Mouse (Mus musculus) pancreas, adult 10 weeks (tissue): ENCODE measurements around the gene Zfp143. TPM values are rescaled to one million over a fixed set of nuclear protein-coding genes. Genes with fewer than 3 reads are reported as not detected.

ENCODE experiments used
- polyA plus RNA-seq: library from polyadenylated mRNA; stranded (reverse); fragments of 350-450 nt; fragmentation: Illumina TruSeq; extraction: RNeasy Lipid Tissue Mini Kit (QIAGEN cat#74804); gene quantifications from one replicate; pipeline ENCODE4 v1.2.3, GENCODE M21; 2015; ENCODE audit warnings: low read depth, low replicate concordance; ENCODE audit not compliant: insufficient read depth

Zfp143 gene
- polyA plus RNA-seq = 3.4 TPM

GRCm38 (mm10) chr7:110061199-110061751 lies at the start of gene Zfp143:
TSS of gene Zfp143 (plus strand) at chr7:110061217.

GRCm38 (mm10) chr7:110018117-110018630 lies 42.8 kb upstream of the Zfp143 start, which contains the start of gene Ipo7:
TSS of gene Ipo7 (plus strand) at chr7:110018274.

GRCm38 (mm10) chr7:110121516-110122288 lies 60.7 kb downstream of the Zfp143 start, which contains the start of gene Wee1:
TSS of gene Wee1 (plus strand) at chr7:110122046.

Other genes starting within 250 kb of the Zfp143 start
- gene Scube2, start 195.5 kb upstream of the Zfp143 start, polyA plus RNA-seq = not detected
- 23.0 TPM for gene Dennd5a, start 100.7 kb upstream of the Zfp143 start, polyA plus RNA-seq
- gene Tmem41b, start 74.3 kb upstream of the Zfp143 start, polyA plus RNA-seq = 9.2 TPM
- 16.7 TPM for gene Ipo7, start 42.9 kb upstream of the Zfp143 start, polyA plus RNA-seq
- 1.1 TPM for gene Wee1, start 60.8 kb downstream of the Zfp143 start, polyA plus RNA-seq
- gene Swap70, start 160.5 kb downstream of the Zfp143 start, polyA plus RNA-seq = 7.0 TPM